Mouse (Mus musculus): Measurements from ENCODE around the gene Me3. TPM values are rescaled to one million over a fixed set of nuclear protein-coding genes. Genes with fewer than 3 reads are reported as not detected.

The Me3 gene
- polyA plus RNA-seq, 1 experiment from 2014 or later = 2.5 TPM

GRCm38 (mm10) chr7:89802447-89802846 lies 170.3 kb downstream of the Me3 start:
- H3K4me3 ChIP-seq (replicated peaks) = no peak overlapping the region
- 82% methylated on average over 3 of the region's 3 CpGs for WGBS
- no peak overlapping the region for H3K9ac ChIP-seq (replicated peaks)
- no peak overlapping the region for H3K4me2 ChIP-seq (replicated peaks)
- no peak for ATAC-seq
- no peak overlapping the region for H3K27ac ChIP-seq
- no peaks in the 10 kb centered on the region for H3K4me1 ChIP-seq (replicated peaks)
- no peaks in the 10 kb centered on the region for H3K36me3 ChIP-seq
- no peaks in the 10 kb centered on the region for H3K27me3 ChIP-seq
- no peaks in the 10 kb centered on the region for H3K9me3 ChIP-seq

- Histone ChIP-seq H3K36me3 (no peaks in the 10 kb centered on the region), H3K9me3 (0 out of 2 replicates have a peak, but pooled peaks cover 3% of the 10 kb centered on the region), H3K4me3 (replicated peaks) (no peak overlapping the region), H3K27me3 (no peaks in the 10 kb centered on the region), H3K4me1 (replicated peaks) (no peaks in the 10 kb centered on the region), H3K4me2 (replicated peaks) (no peak overlapping the region), H3K27ac (no peak overlapping the region), H3K9ac (replicated peaks) (no peak overlapping the region)
- no peak for ATAC-seq
- 91% methylated on average over 4 of the region's 4 CpGs for WGBS
These were observed 171.8 kb downstream of the Me3 start for GRCm38 (mm10) chr7:89803966-89804365.

GRCm38 (mm10) chr7:89809400-89809799 lies 177.2 kb downstream of the Me3 start:
- Histone ChIP-seq H3K4me2 (replicated peaks) (no peak overlapping the region), H3K9ac (replicated peaks) (no peak overlapping the region), H3K4me1 (replicated peaks) (no peaks in the 10 kb centered on the region), H3K27ac (no peak overlapping the region), H3K36me3 (no peaks in the 10 kb centered on the region), H3K9me3 (0 out of 2 replicates have a peak, but pooled peaks cover 3% of the 10 kb centered on the region), H3K4me3 (replicated peaks) (no peak overlapping the region), H3K27me3 (no peaks in the 10 kb centered on the region)
- no peak for ATAC-seq
- WGBS = 86% methylated on average over 2 of the region's 2 CpGs

- Histone ChIP-seq H3K27ac (no peak overlapping the region), H3K9me3 (no peaks in the 10 kb centered on the region), H3K4me1 (replicated peaks) (no peaks in the 10 kb centered on the region), H3K4me2 (replicated peaks) (no peak overlapping the region), H3K36me3 (no peaks in the 10 kb centered on the region), H3K9ac (replicated peaks) (no peak overlapping the region), H3K27me3 (no peaks in the 10 kb centered on the region), H3K4me3 (replicated peaks) (no peak overlapping the region)
- 79% methylated on average over 4 of the region's 4 CpGs for WGBS
- ATAC-seq = no peak
These were observed 196.4 kb downstream of the Me3 start for GRCm38 (mm10) chr7:89828436-89829065.

GRCm38 (mm10) chr7:89829201-89829600 lies 197.0 kb downstream of the Me3 start:
- H3K36me3 ChIP-seq = no peaks in the 10 kb centered on the region
- H3K27ac ChIP-seq = no peak overlapping the region
- H3K4me3 ChIP-seq (replicated peaks) = no peak overlapping the region
- no peak overlapping the region for H3K4me2 ChIP-seq (replicated peaks)
- ATAC-seq = no peak; the same call in 1 of the 2 replicates
- H3K27me3 ChIP-seq = no peaks in the 10 kb centered on the region
- no peak overlapping the region for H3K9ac ChIP-seq (replicated peaks)
- 55% methylated on average over 7 of the region's 7 CpGs for WGBS
- no peaks in the 10 kb centered on the region for H3K4me1 ChIP-seq (replicated peaks)
- no peaks in the 10 kb centered on the region for H3K9me3 ChIP-seq

- no peaks in the 10 kb centered on the region for H3K27me3 ChIP-seq
- H3K4me2 ChIP-seq (replicated peaks) = no peak overlapping the region
- 96% methylated on average over 8 of the region's 8 CpGs for WGBS
- H3K9me3 ChIP-seq = no peaks in the 10 kb centered on the region
- no peak overlapping the region for H3K27ac ChIP-seq
- no peaks in the 10 kb centered on the region for H3K4me1 ChIP-seq (replicated peaks)
- no peak overlapping the region for H3K9ac ChIP-seq (replicated peaks)
- H3K4me3 ChIP-seq (replicated peaks) = no peak overlapping the region
- no peak for ATAC-seq
- no peaks in the 10 kb centered on the region for H3K36me3 ChIP-seq
These were observed 201.3 kb downstream of the Me3 start for GRCm38 (mm10) chr7:89833521-89833920.

- WGBS = 77% methylated on average over 8 of the region's 8 CpGs
- Histone ChIP-seq H3K4me2 (replicated peaks) (no peak overlapping the region), H3K4me1 (replicated peaks) (no peaks in the 10 kb centered on the region), H3K36me3 (no peaks in the 10 kb centered on the region), H3K27ac (no peak overlapping the region), H3K9ac (replicated peaks) (no peak overlapping the region), H3K4me3 (replicated peaks) (no peak overlapping the region), H3K27me3 (no peaks in the 10 kb centered on the region), H3K9me3 (no peaks in the 10 kb centered on the region)
- no peak for ATAC-seq
These were observed 203.4 kb downstream of the Me3 start for GRCm38 (mm10) chr7:89835566-89835965.

GRCm38 (mm10) chr7:89836676-89837075 lies 204.5 kb downstream of the Me3 start:
- no peak overlapping the region for H3K27ac ChIP-seq
- H3K9me3 ChIP-seq = no peaks in the 10 kb centered on the region
- H3K27me3 ChIP-seq = no peaks in the 10 kb centered on the region
- H3K36me3 ChIP-seq = no peaks in the 10 kb centered on the region
- no peak overlapping the region for H3K9ac ChIP-seq (replicated peaks)
- 93% methylated on average over 7 of the region's 7 CpGs for WGBS
- H3K4me2 ChIP-seq (replicated peaks) = no peak overlapping the region
- no peaks in the 10 kb centered on the region for H3K4me1 ChIP-seq (replicated peaks)
- ATAC-seq = no peak
- no peak overlapping the region for H3K4me3 ChIP-seq (replicated peaks)

GRCm38 (mm10) chr7:89837841-89838240 lies 205.6 kb downstream of the Me3 start:
- no peaks in the 10 kb centered on the region for H3K4me1 ChIP-seq (replicated peaks)
- H3K9me3 ChIP-seq = no peaks in the 10 kb centered on the region
- H3K4me2 ChIP-seq (replicated peaks) = no peak overlapping the region
- no peak for ATAC-seq
- H3K9ac ChIP-seq (replicated peaks) = no peak overlapping the region
- H3K27ac ChIP-seq = no peak overlapping the region
- H3K36me3 ChIP-seq = no peaks in the 10 kb centered on the region
- H3K27me3 ChIP-seq = no peaks in the 10 kb centered on the region
- WGBS = 77% methylated on average over 4 of the region's 4 CpGs
- H3K4me3 ChIP-seq (replicated peaks) = no peak overlapping the region

- ATAC-seq = no peak
- H3K9me3 ChIP-seq = no peaks in the 10 kb centered on the region
- H3K9ac ChIP-seq (replicated peaks) = no peak overlapping the region
- H3K4me1 ChIP-seq (replicated peaks) = no peaks in the 10 kb centered on the region
- H3K36me3 ChIP-seq = no peaks in the 10 kb centered on the region
- H3K4me3 ChIP-seq (replicated peaks) = no peak overlapping the region
- no peak overlapping the region for H3K27ac ChIP-seq
- no peak overlapping the region for H3K4me2 ChIP-seq (replicated peaks)
- WGBS = 87% methylated on average over 8 of the region's 8 CpGs
- no peaks in the 10 kb centered on the region for H3K27me3 ChIP-seq
These were observed 207.5 kb downstream of the Me3 start for GRCm38 (mm10) chr7:89839721-89840120.

GRCm38 (mm10) chr7:89841670-89842403 lies 209.6 kb downstream of the Me3 start:
- 36% methylated on average over 15 of the region's 15 CpGs for whole genome bisulfite sequencing

GRCm38 (mm10) chr7:89842404-89842715 lies 210.2 kb downstream of the Me3 start:
- H3K4me2 ChIP-seq (replicated peaks) = no peak overlapping the region
- no peak overlapping the region for H3K4me3 ChIP-seq (replicated peaks)
- no peaks in the 10 kb centered on the region for H3K36me3 ChIP-seq
- H3K4me1 ChIP-seq (replicated peaks) = no peaks in the 10 kb centered on the region
- ATAC-seq = peak; percentile 49
- no peaks in the 10 kb centered on the region for H3K9me3 ChIP-seq
- H3K27me3 ChIP-seq = no peaks in the 10 kb centered on the region
- H3K9ac ChIP-seq (replicated peaks) = no peak overlapping the region
- no peak overlapping the region for H3K27ac ChIP-seq
- 87% methylated on average over 5 of the region's 5 CpGs for WGBS

More at GRCm38 (mm10) chr7:89841670-89842403, 209.6 kb downstream of the Me3 start:
- no peaks in the 10 kb centered on the region for H3K36me3 ChIP-seq
- no peak overlapping the region for H3K9ac ChIP-seq (replicated peaks)
- no peak overlapping the region for H3K4me2 ChIP-seq (replicated peaks)
- no peaks in the 10 kb centered on the region for H3K4me1 ChIP-seq (replicated peaks)
- no peak overlapping the region for H3K27ac ChIP-seq
- peak; percentile 78 for ATAC-seq
- H3K9me3 ChIP-seq = no peaks in the 10 kb centered on the region
- no peak overlapping the region for H3K4me3 ChIP-seq (replicated peaks)
- no peaks in the 10 kb centered on the region for H3K27me3 ChIP-seq

GRCm38 (mm10) chr7:89843121-89843520 lies 210.9 kb downstream of the Me3 start:
- H3K4me2 ChIP-seq (replicated peaks) = no peak overlapping the region

More at GRCm38 (mm10) chr7:89843121-89843520, 210.9 kb downstream of the Me3 start:
- no peak for ATAC-seq
- Histone ChIP-seq H3K4me1 (replicated peaks) (no peaks in the 10 kb centered on the region), H3K4me3 (replicated peaks) (no peak overlapping the region), H3K9me3 (no peaks in the 10 kb centered on the region), H3K36me3 (no peaks in the 10 kb centered on the region), H3K27ac (no peak overlapping the region), H3K27me3 (no peaks in the 10 kb centered on the region), H3K9ac (replicated peaks) (no peak overlapping the region)
- 58% methylated on average over 6 of the region's 6 CpGs for WGBS

All from midbrain, embryonic 13.5 days (tissue).